Mouse (Mus musculus) MEL (cell line): ENCODE measurements around the gene Snx29. TPM values are rescaled to one million over a fixed set of nuclear protein-coding genes. Genes with fewer than 3 reads are reported as not detected.

Source experiments
- DNase-seq: peaks from one replicate; pipeline ENCODE4 v3.0.0; 2011; ENCODE audit warnings: low read depth, low spot score
- H3K27ac ChIP-seq: 2 replicates; pipeline ENCODE4 v1.5.1; 2012; ENCODE audit warnings: low read depth, mild to moderate bottlenecking, control low read depth, low read length, moderate library complexity; ENCODE audit not compliant: control insufficient read depth
- H3K27me3 ChIP-seq, 2 experiments: fragments of 150-350 bp in 1 of 2; sonication (generic) in 1 of 2; 2 replicates each; pipeline ENCODE4 v1.6.1; 2012; ENCODE audit warnings: low read length in 2 of 2, mild to moderate bottlenecking in 2 of 2, improper control_type of control experiment in 1 of 2, moderate library complexity in 1 of 2; ENCODE audit not compliant: insufficient read depth in 2 of 2, control insufficient read depth in 1 of 2
- H3K36me3 ChIP-seq, 2 experiments: 2 replicates each; pipeline ENCODE4 v1.6.1; 2012 to 2014; ENCODE audit warnings: low read length in 2 of 2, improper control_type of control experiment in 1 of 2, inconsistent platforms in 1 of 2, mild to moderate bottlenecking in 1 of 2; ENCODE audit not compliant: insufficient read depth in 2 of 2, control insufficient read depth in 1 of 2
- H3K4me1 ChIP-seq, 2 experiments: fragments of 150-350 bp in 1 of 2; sonication (generic) in 1 of 2; 2 replicates each; pipeline ENCODE4 v1.6.1; 2012; ENCODE audit warnings: low read length in 2 of 2, improper control_type of control experiment in 1 of 2, mild to moderate bottlenecking in 1 of 2; ENCODE audit not compliant: insufficient read depth in 2 of 2, control insufficient read depth in 1 of 2
- H3K4me3 ChIP-seq, 2 experiments: fragments of 150-350 bp in 1 of 2; sonication (generic) in 1 of 2; 2 replicates each; pipeline ENCODE4 v1.5.1; 2012; ENCODE audit warnings: low read depth in 2 of 2, low read length in 2 of 2, mild to moderate bottlenecking in 2 of 2, moderate library complexity in 2 of 2, control low read depth in 1 of 2, improper control_type of control experiment in 1 of 2; ENCODE audit not compliant: control insufficient read depth in 1 of 2, insufficient read depth in 1 of 2
- H3K79me2 ChIP-seq: 2 replicates; pipeline ENCODE4 v1.6.1; 2012; ENCODE audit warnings: mild to moderate bottlenecking, low read length, moderate library complexity; ENCODE audit not compliant: control insufficient read depth, poor library complexity, insufficient read depth
- H3K9ac ChIP-seq: 2 replicates; pipeline ENCODE4 v1.6.1; 2012; ENCODE audit warnings: low read depth, mild to moderate bottlenecking, control low read depth, low read length, moderate library complexity; ENCODE audit not compliant: control insufficient read depth, poor library complexity, severe bottlenecking
- H3K9me3 ChIP-seq: fragments of 150-350 bp; sonication (generic); replicated peaks from 2 replicates; pipeline ENCODE4 v1.6.1; 2012; ENCODE audit warnings: mild to moderate bottlenecking, low read length, improper control_type of control experiment, moderate library complexity; ENCODE audit not compliant: insufficient read depth
- BHLHE40 ChIP-seq: IDR thresholded peaks from 2 replicates; pipeline ENCODE4 v1.6.1; 2012; ENCODE audit warnings: low read depth, mild to moderate bottlenecking, inconsistent platforms, low read length, improper control_type of control experiment, borderline replicate concordance
- CHD1 ChIP-seq: IDR thresholded peaks from 2 replicates; pipeline ENCODE4 v1.6.1; 2012; ENCODE audit warnings: low read depth, mild to moderate bottlenecking, inconsistent platforms, low read length, improper control_type of control experiment
- CHD2 ChIP-seq: IDR thresholded peaks from 2 replicates; pipeline ENCODE4 v1.6.1; 2011; ENCODE audit warnings: low read length, improper control_type of control experiment
- EP300 ChIP-seq, 2 experiments: IDR thresholded peaks; 2 replicates each; pipeline ENCODE4 v1.6.1; 2011; ENCODE audit warnings: improper control_type of control experiment in 2 of 2, low read length in 2 of 2, low read depth in 1 of 2, mild to moderate bottlenecking in 1 of 2
- GABPA ChIP-seq: IDR thresholded peaks from 2 replicates; pipeline ENCODE4 v1.6.1; 2012; ENCODE audit warnings: low read depth, mild to moderate bottlenecking, inconsistent platforms, low read length, improper control_type of control experiment, moderate library complexity
- GATA1 ChIP-seq: IDR thresholded peaks from 2 replicates; pipeline ENCODE4 v1.6.1; 2011; ENCODE audit warnings: low read depth, low read length, improper control_type of control experiment
- JUND ChIP-seq: IDR thresholded peaks from 2 replicates; pipeline ENCODE4 v1.6.1; 2011; ENCODE audit warnings: low read depth, mild to moderate bottlenecking, improper control_type of control experiment, low read length
- MEF2A ChIP-seq: IDR thresholded peaks from 2 replicates; pipeline ENCODE4 v1.6.1; 2014; ENCODE audit warnings: low read depth, mild to moderate bottlenecking, inconsistent platforms, low read length, improper control_type of control experiment; ENCODE audit not compliant: poor library complexity, insufficient replicate concordance, severe bottlenecking; ENCODE audit errors: extremely low read depth
- MYB ChIP-seq: IDR thresholded peaks from 2 replicates; pipeline ENCODE4 v1.6.1; 2011; ENCODE audit warnings: mild to moderate bottlenecking, low read depth, low read length, improper control_type of control experiment
- MYC ChIP-seq: IDR thresholded peaks from 2 replicates; pipeline ENCODE4 v1.6.1; 2011; ENCODE audit warnings: low read depth, mild to moderate bottlenecking, low read length, improper control_type of control experiment, moderate library complexity
- NELFE ChIP-seq: IDR thresholded peaks from 2 replicates; pipeline ENCODE4 v1.6.1; 2011; ENCODE audit warnings: low read depth, low read length, improper control_type of control experiment
- NRF1 ChIP-seq: IDR thresholded peaks from 2 replicates; pipeline ENCODE4 v1.6.1; 2014; ENCODE audit warnings: low read depth, mild to moderate bottlenecking, inconsistent platforms, low read length, improper control_type of control experiment, moderate library complexity; ENCODE audit not compliant: poor library complexity, insufficient read depth, severe bottlenecking
- POLR2AphosphoS5 ChIP-seq: IDR thresholded peaks from 2 replicates; pipeline ENCODE4 v1.6.1; 2012; ENCODE audit warnings: low read depth, borderline replicate concordance, mild to moderate bottlenecking, inconsistent platforms, low read length, moderate library complexity, mixed read lengths
- RAD21 ChIP-seq: IDR thresholded peaks from 2 replicates; pipeline ENCODE4 v1.6.1; 2011; ENCODE audit warnings: mild to moderate bottlenecking, low read depth, low read length, improper control_type of control experiment
- RCOR1 ChIP-seq: IDR thresholded peaks from 2 replicates; pipeline ENCODE4 v1.6.1; 2012; ENCODE audit warnings: low read depth, mild to moderate bottlenecking, inconsistent platforms, low read length, improper control_type of control experiment
- SIN3A ChIP-seq: IDR thresholded peaks from 2 replicates; pipeline ENCODE4 v1.6.1; 2012; ENCODE audit warnings: low read length, improper control_type of control experiment, inconsistent platforms
- SMC3 ChIP-seq: IDR thresholded peaks from 2 replicates; pipeline ENCODE4 v1.6.1; 2011; ENCODE audit warnings: low read depth, low read length, improper control_type of control experiment
- TAL1 ChIP-seq: IDR thresholded peaks from 2 replicates; pipeline ENCODE4 v1.6.1; 2012; ENCODE audit warnings: mild to moderate bottlenecking, inconsistent platforms, low read length, moderate library complexity, mixed read lengths
- TBP ChIP-seq: IDR thresholded peaks from 2 replicates; pipeline ENCODE4 v1.8.0; 2011; ENCODE audit warnings: low read depth, low read length, improper control_type of control experiment
- TCF12 ChIP-seq: IDR thresholded peaks from 2 replicates; pipeline ENCODE4 v1.6.1; 2014; ENCODE audit warnings: low read depth, mild to moderate bottlenecking, inconsistent platforms, low read length, improper control_type of control experiment, moderate library complexity
- UBTF ChIP-seq: IDR thresholded peaks from 2 replicates; pipeline ENCODE4 v1.6.1; 2012; ENCODE audit warnings: low read depth, mild to moderate bottlenecking, inconsistent platforms, low read length, improper control_type of control experiment, moderate library complexity, borderline replicate concordance; ENCODE audit not compliant: insufficient read depth
- USF2 ChIP-seq, 2 experiments: IDR thresholded peaks; 2 replicates each; pipeline ENCODE4 v1.6.1; 2011 to 2012; ENCODE audit warnings: improper control_type of control experiment in 2 of 2, low read length in 2 of 2, borderline replicate concordance in 1 of 2, inconsistent platforms in 1 of 2, low read depth in 1 of 2, mild to moderate bottlenecking in 1 of 2; ENCODE audit not compliant: insufficient read depth in 1 of 2
- ZKSCAN1 ChIP-seq: IDR thresholded peaks from 2 replicates; pipeline ENCODE4 v1.6.1; 2012; ENCODE audit warnings: low read depth, mild to moderate bottlenecking, inconsistent platforms, low read length, improper control_type of control experiment, moderate library complexity
- ZMIZ1 ChIP-seq: IDR thresholded peaks from 2 replicates; pipeline ENCODE4 v1.6.1; 2012; ENCODE audit warnings: low read depth, mild to moderate bottlenecking, inconsistent platforms, low read length, improper control_type of control experiment, moderate library complexity
- polyA plus RNA-seq, 2 experiments: library from polyadenylated mRNA; stranded (reverse) in 1 of 2; unstranded in 1 of 2; fragments of >175 nt in 1 of 2; fragments of >200 nt in 1 of 2; gene quantifications; 2 replicates each; pipeline versions ENCODE4 v1.2.1 to v1.2.4; 2012; ENCODE audit warnings: low replicate concordance in 2 of 2, low read depth in 1 of 2; ENCODE audit not compliant: insufficient read length in 2 of 2, insufficient read depth in 1 of 2, missing spikeins in 1 of 2
- total RNA-seq: library from RNA; depleted of rRNA; stranded (reverse); fragments of 300-350 nt; gene quantifications from 2 replicates; pipeline ENCODE4 v1.2.3, GENCODE M21; 2012

Gene Snx29
- total and polyA plus RNA-seq, 3 experiments: 0.72 to 0.73 TPM; not detected in 1

- Histone ChIP-seq H3K4me3 (no peak overlapping the region), H3K27ac (no peak overlapping the region), H3K9me3 (no peaks in the 10 kb centered on the region), H3K27me3 (no peaks in the 10 kb centered on the region; a peak in 1 of 4 replicates), H3K4me1 (no peaks in the 10 kb centered on the region), H3K36me3 (no peaks in the 10 kb centered on the region), H3K9ac (no peak overlapping the region), H3K79me2 (no peaks in the 10 kb centered on the region)
- no peak for DNase-seq
- TF ChIP-seq TBP (no peak), RAD21 (no peak)
Observed at GRCm38 (mm10) chr16:11538191-11538590, 215.5 kb downstream of the Snx29 start.

GRCm38 (mm10) chr16:11540961-11541360 lies 218.3 kb downstream of the Snx29 start:
- Histone ChIP-seq H3K4me3 (no peak overlapping the region), H3K27ac (no peak overlapping the region), H3K79me2 (no peaks in the 10 kb centered on the region), H3K27me3 (no peaks in the 10 kb centered on the region; a peak in 1 of 4 replicates), H3K9ac (no peak overlapping the region), H3K36me3 (no peaks in the 10 kb centered on the region), H3K9me3 (no peaks in the 10 kb centered on the region), H3K4me1 (no peaks in the 10 kb centered on the region)
- TF ChIP-seq NELFE: no peak
- no peak for TF ChIP-seq BHLHE40
- no peak for TF ChIP-seq CHD1
- no peak for TF ChIP-seq POLR2AphosphoS5
- TF ChIP-seq TAL1: no peak
- no peak for TF ChIP-seq GABPA
- TF ChIP-seq SIN3A: no peak
- TF ChIP-seq UBTF: no peak
- TF ChIP-seq ZMIZ1: no peak
- no peak for TF ChIP-seq USF2 (IDR thresholded peaks at IDR 0.05; ENCODE audit: borderline replicate concordance in 1 of 2, insufficient read depth in 1 of 2, low read depth in 1 of 2, low read length in 2 of 2)
- no peak for DNase-seq

- Histone ChIP-seq H3K9ac (no peak overlapping the region), H3K79me2 (no peaks in the 10 kb centered on the region), H3K27me3 (no peaks in the 10 kb centered on the region; a peak in 1 of 4 replicates), H3K9me3 (no peaks in the 10 kb centered on the region), H3K4me3 (no peak overlapping the region), H3K4me1 (no peaks in the 10 kb centered on the region), H3K27ac (no peak overlapping the region), H3K36me3 (no peaks in the 10 kb centered on the region)
- no peak for TF ChIP-seq SIN3A
- TF ChIP-seq CHD2: no peak
- TF ChIP-seq GATA1: no peak
- no peak for TF ChIP-seq MYB
- no peak for TF ChIP-seq GABPA
- no peak for TF ChIP-seq ZMIZ1
- TF ChIP-seq MYC: no peak
- no peak for TF ChIP-seq TCF12
- TF ChIP-seq NRF1: no peak
- no peak for TF ChIP-seq ZKSCAN1
- TF ChIP-seq EP300 (IDR thresholded peaks at IDR 0.05; ENCODE audit: low read depth in 1 of 2, low read length in 2 of 2): no peak
- TF ChIP-seq MEF2A: no peak
- no peak for TF ChIP-seq NELFE
- no peak for TF ChIP-seq SMC3
- TF ChIP-seq JUND: no peak
- no peak for TF ChIP-seq RCOR1
- DNase-seq: no peak
Observed at GRCm38 (mm10) chr16:11541769-11542168, 219.1 kb downstream of the Snx29 start.
